Mouse (Mus musculus): Measurements from ENCODE around the gene Rabep1.

The Rabep1 gene

DNA sequence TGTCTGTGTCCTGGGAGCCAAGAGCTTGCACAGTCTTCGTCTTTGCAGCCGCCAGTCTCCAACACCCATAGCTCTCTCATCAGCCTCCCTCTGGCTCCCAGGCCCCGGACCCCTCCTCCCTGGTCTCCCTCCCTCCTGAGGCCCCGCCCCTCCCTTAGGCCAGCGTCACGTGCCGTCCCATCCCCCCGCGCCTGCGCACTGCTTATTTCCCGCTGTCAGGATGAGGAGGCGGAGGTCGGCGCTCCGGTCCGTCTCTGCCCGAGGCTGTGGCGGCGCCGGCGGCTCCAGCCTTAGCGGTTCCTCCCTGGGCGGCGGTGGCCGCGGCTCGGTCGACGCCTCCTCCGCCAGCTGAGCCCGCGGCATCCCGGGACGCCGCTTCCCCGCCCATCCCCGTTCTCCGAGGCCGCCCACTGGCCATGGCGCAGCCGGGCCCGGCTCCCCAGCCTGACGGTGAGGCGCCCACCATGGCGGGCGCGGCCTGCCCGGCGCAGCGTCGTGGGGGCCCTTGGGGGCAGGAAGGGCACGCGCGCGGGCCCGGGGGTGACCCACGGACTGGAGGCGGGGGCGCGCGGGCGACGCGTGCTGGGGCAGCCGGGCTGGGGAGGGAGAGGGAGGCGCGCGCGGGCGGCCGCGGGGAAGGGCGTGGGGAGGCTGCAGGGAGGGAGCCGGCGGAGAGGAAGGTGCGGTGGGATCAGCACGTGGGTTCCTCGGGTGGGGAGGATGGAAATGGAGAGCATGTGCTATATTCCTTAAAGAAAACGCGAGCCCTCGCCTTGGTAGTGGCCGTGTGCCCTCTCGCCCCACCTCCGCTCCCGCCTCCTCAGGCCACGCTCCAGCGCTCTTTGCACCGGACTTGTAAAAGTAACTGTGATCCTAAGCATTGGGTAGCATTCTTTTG, at the start of gene Rabep1:
TSS of gene Rabep1 (plus strand) at position 220 of the 898 bp plus-strand sequence.
- peak; percentile 94 for DNase-seq (ENCODE audit: low spot score)

DNA sequence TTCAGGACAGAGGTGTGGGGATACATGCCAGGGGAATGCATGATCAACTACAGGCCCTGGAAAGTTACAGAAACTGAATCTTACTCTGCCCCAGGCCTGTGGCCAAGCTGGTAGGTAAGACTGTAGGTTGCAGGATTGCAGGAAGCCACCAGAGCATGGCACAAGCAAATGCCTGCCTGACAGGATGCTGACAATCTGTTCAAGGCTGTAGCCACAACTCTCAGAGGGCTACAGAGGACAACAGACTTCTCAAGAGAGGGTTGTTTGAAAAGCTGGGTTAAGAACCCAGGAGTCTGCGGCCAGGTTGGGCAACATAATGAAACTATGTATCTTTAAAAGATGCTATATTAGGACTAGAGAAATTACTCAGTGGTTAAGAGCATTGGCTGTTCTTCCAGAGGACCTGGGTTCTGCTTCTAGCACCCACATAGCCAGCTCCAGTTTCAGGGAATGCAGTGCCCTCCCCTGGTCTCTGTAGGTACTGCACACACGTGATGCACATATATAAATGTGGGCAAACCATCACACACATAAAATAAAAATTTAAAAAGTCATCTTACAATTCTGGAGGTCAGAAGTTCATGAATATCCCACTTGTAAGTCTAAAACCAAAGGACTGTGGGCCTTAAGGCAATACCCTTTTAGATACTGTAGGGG, 42.2 kb upstream of the Rabep1 start:
- no peak for DNase-seq (ENCODE audit: low spot score)

DNA sequence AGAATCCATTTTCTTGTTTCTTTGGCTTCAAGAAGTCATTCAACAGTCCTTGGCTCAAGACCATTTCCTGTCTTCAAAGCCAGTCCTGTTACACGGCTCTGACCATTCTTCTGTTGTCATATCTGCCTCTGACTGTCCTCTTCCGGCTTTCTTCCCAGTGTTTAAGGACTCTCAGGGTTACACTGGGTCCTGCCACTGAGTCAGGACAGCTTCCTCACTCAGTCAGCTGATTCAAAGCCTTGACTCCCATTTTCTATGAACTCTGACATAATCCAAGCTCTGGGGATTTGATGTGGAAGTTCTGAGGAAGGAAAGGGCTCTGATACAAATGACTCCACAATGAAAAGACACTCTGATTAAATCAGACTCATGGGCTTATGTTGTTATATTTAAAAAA, 41.7 kb upstream of the Rabep1 start:
- DNase-seq (ENCODE audit: low spot score): no peak

DNA sequence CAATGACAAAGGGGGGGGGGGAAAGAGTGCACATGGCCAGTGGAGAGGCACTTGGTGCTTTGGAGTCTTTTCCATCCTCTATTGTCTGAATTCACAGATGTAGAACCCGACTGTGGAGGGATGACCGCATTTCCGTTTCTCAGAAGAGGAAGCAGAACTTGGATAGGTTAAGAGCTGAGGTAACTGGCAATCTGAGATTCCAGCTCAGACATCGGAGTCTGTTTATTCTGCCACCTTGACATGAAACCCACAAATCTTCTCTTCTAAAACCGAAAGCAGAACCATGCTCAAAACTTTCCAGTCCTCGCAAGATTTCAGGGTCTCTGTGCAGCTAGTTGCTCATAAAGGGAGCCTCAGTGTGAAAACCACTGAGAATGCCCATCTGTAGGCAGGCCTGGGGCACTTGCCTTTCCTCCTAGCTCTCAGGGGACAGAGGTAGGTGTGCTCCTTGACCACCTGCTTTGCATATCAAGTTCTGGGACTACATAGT, 40.8 kb upstream of the Rabep1 start:
- peak; percentile 37 for DNase-seq (ENCODE audit: low spot score)

DNA sequence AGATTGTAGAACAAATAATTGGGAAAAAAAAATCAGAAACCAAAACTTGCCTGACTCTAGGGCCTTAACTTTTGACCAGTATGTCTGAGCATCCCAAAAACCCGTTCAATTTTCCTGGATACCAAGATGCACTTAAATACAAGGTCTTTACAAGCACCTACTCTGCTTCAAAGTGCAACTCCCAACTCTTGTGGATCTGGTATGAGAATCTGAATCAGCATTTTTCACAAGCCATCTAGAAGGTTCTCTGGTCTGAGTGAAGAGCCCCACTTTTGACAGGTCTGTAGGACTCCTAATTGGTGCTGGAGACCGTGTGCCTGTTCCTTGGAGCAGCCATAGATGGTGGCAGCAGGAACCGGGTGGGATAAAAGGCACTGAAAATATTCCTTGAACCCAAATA, 40.2 kb upstream of the Rabep1 start:
- no peak for DNase-seq (ENCODE audit: low spot score)

DNA sequence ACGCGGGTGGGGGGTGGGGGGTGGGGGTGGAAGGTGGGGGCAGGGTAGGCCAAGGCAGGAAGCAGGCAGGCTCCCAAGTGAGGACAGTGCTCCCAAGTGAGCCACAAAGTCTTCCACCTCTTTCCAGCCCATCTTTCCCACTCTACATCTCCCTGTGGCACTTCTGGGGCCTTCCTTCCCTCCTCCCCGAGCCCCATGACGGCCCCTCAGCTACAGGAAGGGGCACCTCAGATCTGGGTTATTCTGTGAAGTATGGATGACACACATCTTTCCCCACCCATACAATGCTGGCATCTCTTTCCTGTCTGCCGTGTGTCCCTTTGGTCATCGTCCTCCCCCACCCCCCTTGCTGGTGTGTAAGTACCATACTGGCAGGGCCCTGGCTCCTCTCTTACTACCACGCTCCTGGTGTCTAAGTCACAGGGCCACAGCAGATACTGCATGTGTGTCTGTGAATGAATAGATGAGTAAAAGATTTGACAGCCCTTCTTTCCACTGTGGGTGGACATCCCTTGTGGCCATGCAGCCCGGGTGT, 38.9 kb upstream of the Rabep1 start:
- DNase-seq (ENCODE audit: low spot score): no peak

DNA sequence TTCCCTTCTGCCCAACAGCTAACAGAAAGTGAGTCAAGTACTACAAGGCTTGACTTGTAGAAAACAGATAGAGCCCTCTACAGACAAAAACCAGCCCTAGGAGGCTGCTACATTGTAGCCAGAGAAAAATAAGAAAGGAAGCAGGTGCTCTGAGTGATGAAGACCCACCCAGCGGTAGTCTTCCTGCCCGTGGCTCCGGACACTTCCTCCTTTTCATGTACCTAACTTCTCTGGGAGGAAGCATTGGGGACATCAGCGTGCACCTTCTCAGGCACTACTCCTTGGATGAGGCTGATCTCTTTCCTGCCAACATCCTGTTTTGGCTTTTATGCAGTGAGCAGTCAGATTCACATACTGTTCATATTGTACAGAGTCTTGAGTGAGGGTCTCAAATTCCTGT, 37.9 kb upstream of the Rabep1 start:
- no peak for DNase-seq (ENCODE audit: low spot score)

DNA sequence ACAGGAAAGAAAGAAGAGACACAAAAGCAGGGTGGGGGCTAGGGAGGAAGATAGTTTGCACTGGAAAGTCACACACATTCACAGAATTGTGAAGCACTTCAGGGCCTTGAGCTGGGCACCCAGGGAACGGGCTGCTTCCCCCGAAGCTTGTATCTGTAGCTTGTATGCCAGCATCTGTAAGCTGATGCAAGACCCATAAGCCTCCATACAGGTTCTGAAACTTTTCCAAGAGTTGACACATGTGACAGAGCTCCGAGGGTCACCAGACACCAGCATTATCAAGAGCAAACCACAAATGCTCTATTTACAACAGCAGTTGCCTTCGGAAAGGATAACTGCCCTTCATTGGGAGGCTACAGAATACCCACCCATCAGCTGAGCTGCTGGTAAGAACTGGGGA, 36.9 kb upstream of the Rabep1 start:
- no peak for DNase-seq (ENCODE audit: low spot score)

DNA sequence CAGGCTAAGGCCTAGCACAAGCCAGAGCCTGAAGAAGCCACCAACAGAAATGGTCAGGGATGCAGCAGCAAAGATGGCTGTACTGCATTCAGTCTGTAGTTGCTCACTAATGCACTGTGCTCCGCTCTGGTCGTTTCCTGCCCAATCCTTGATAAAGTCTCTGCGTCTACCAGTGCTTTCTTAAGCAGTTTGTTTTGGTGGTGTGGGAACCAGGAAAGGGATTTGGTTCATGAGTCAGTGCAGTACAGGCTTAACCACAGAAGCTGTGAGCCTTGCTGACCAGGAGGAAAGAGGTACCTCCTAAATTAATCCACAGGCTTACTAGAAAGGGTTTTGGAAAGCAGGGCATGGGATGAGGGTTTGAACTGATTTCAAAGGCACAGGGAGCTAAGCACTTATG, 36.5 kb upstream of the Rabep1 start:
- DNase-seq (ENCODE audit: low spot score): no peak

DNA sequence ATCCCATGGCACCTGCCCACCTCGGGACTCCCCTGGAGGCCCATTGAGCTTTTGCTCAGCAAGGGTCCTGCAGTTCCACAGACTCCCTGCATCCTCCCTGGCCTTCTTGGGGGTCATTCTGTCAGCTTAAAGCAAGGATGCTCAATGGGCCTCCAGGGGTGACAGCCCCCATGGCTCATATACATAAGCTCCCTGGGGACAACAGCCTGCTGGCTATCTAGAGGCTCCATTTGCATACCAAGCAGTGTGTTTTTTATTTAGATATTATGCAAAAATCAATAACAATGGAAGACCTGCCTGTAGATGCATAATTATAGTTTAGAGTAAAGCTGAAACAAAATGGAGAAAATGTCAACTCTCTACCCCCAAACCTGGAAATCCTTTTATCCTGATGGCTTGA, 35.6 kb upstream of the Rabep1 start:
- no peak for DNase-seq (ENCODE audit: low spot score)

DNA sequence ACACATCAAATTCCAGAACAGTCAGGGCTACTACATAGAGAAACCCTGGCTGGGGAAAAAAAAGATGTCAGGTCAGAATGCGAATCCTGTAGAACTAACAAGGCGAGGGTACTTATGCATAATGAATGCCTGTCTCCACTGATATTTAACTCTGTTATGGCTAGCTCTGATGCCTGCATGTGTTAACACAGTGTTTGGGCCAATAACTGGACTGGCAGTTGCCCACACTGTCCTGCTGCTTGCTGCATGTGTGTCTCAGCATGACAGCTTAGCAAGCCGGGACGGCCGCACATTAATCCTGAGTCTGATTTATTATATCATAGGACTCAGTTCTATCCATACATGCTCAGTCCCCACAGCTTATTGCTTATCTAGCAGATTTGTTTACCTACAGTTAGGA, 33.5 kb upstream of the Rabep1 start:
- no peak for DNase-seq (ENCODE audit: low spot score)

DNA sequence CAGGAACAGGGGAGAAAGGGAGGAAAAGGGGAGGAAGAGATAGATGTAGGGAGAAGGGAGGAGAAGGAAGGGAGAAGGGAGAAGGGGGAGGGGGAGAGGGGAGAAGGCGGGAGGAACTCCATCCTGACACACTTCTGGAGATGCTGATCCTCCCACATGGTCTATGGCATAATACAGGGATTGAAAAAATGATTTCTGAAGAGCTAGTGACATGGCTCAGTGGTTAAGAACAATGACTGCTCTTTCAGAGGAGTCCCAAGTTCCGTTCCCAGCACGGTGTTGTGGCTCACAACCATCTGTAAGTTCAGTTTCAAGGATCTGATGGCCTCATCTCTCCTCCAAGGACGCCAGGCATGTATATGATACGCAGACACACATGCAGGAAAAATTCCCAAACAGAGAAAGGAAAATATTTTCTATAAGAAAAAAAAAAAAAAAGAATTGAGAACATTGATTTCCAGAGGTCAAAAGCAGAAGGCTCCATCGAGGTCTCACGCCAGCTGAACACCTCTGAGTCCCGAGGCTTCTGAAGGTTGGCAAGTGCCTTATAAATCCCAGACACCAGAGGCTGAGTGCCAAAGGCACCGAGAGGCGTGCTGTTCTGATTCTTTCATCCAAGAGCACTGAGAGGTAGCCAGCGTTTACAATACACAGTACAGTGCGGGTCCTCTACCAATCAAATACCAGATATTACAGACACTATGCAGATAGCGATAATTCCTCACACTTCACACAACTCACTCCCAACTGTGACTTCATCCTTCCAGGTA, 32.9 kb upstream of the Rabep1 start:
- DNase-seq (ENCODE audit: low spot score): no peak

DNA sequence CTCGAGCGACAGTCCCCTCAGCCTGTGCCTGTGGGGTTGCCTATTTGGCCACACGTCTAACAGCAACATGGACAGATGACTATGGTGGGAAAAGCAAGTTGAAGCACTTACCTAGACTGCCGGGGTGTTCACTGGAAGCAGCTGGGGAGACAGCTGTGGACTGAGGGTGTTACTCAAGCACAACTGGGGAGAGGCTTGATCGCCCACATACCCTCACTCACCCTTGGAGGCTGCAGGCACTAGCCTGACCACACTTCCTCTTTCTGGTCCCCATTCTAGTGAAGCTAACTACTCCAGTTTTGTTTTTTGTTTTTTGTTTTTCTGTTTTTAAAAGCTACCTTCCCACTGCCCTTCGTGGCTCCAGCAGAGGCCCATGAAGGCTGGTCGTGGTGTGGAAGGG, 32.2 kb upstream of the Rabep1 start, which contains the start of gene Scimp:
TSS of gene Scimp (minus strand) at position 222 of the 400 bp plus-strand sequence.
- no peak for DNase-seq (ENCODE audit: low spot score)

DNA sequence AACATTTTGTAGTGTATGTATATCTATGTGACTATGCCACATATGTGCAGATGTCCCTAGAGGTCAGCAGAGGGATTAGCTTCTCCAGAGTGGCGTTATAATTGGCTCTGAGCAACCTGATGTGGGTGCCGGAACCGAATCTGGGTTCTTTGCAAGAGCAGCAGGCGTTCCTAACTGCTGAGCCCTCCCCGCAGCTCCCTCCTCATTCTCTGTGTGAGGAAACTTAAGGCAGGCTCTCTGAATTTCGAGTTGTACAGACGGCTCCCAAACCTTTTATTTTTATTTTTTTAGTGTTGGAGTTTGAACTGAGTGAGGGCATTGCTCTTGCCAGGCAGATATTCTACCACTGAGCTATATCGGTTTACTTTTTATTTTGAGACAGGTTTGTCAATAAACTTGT, 29.5 kb upstream of the Rabep1 start:
- no peak for DNase-seq (ENCODE audit: low spot score)

DNA sequence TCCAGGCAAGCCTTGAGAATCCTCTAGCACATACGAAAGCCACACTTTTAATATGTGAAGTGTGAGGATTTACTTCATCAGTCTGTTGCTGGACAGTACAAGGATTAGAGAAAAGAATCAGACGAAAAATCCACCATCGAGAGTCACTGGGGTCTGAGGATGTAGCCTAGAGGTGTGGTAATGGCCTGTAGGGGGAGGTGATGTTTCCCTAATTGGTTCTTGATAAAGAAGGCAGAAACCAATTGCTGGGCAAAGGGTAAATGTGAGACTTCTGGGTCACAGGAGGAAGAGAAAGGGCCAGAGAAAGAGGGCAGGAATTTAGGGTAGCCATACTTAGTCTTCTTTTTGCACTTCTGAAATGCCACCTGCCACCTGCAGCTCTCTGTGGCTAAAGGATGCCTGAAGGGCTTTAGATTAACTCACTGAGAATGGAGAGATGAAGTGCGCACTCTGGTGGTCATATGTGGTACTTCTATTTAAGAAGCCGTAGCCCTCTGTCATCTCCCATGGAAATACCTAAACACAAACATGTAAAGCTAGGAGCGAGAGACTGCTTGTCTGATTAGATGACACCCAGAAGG, 29.0 kb upstream of the Rabep1 start:
- DNase-seq (ENCODE audit: low spot score): peak; percentile 64

DNA sequence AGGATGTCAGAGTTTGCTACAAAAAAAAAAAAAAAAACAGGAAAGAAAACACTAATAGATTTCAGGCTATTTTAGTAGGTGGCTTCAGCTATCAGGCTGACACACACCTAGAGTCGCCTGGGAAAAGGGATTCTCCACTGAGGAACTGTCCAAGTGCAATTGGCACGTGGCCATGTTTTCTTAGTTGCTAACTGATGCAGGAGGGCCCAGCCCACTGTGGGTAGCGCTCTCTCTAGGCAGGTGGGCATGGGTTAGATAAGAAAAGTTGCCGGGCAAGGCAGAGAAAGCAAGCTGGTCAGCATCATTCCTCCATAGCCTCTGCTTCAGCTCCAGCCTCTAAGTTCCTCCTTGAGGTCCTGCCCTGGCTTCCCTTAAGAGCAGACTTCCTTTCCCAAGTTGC, 27.8 kb upstream of the Rabep1 start:
- no peak for DNase-seq (ENCODE audit: low spot score)

DNA sequence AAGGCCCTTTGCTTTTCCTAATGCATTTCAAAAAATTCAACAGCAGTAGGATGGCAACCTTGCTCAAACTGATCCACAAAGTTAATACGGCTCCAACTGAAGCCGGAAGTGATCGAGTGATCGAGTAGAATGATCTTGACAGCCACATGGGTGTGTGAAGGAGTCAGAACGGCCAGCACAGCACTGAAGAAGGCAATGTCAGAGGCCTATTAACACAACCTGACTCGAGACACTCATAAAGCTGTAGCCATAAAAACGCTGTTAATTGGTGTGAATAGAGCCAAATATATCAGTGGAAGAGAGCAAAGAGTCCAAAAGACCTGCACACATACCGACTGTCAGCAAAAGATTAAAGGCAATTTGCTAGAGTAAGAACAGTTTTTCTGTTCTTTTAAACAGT, 24.5 kb upstream of the Rabep1 start:
- DNase-seq (ENCODE audit: low spot score): no peak

DNA sequence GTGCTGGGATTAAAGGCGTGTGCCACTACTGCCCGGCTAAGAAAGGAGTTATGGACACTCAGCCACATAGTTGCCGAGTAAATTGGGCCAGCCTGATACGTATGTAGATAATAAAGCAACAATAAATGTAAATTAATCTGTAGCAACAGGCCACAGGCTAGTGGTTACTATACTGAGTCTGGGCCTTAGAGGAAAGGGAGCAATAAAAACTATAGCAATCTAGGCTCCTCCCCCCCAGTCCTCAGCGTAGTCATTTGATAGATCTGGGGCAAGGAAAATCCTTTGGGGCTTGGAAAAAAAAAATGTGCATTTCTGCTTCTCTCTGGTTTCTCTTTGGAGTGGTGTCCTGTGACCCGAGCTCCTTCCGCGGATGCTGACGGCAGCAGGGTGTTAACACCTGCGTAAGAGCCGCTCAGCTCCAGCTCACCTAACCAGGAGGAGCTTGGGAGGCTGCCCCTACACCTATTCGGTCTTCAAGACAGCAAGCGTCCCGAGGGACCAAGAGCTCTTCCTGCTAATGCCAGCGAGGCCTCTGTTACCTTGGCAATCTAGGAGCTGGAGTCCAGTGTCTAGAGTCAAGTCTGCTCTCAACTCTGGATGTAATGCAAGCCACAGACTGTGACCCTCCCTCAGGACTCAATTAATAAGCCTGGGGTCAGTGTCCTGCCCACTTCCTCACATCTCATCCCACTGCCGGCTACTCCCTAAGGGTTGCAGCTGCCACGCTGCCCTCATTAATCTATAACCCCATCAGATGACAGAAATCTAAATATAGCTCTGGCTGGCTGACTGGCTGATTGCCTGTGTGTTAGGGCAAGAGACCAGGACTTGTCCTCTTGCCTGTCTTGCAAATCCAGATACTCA, 22.6 kb upstream of the Rabep1 start:
- peak; percentile 37 for DNase-seq (ENCODE audit: low spot score)

DNA sequence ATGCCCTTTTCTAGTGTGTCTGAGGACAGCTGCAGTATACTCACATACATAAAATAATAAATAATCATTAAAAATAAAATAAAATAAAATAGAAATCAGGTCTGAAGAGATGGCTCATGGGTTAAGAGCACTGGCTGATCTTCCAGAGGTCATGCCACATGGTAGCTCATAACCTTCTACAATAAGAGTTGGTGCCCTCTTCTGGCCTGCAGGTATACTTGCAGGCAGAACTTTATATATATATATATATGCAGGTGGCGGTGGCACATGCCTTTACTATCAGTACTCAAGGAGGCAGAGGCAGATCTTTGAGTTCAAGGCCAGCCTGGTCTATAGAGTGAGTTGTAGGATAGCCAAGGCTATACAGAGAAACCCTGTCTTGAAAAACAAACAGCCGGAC, 18.4 kb upstream of the Rabep1 start:
- DNase-seq (ENCODE audit: low spot score): no peak

DNA sequence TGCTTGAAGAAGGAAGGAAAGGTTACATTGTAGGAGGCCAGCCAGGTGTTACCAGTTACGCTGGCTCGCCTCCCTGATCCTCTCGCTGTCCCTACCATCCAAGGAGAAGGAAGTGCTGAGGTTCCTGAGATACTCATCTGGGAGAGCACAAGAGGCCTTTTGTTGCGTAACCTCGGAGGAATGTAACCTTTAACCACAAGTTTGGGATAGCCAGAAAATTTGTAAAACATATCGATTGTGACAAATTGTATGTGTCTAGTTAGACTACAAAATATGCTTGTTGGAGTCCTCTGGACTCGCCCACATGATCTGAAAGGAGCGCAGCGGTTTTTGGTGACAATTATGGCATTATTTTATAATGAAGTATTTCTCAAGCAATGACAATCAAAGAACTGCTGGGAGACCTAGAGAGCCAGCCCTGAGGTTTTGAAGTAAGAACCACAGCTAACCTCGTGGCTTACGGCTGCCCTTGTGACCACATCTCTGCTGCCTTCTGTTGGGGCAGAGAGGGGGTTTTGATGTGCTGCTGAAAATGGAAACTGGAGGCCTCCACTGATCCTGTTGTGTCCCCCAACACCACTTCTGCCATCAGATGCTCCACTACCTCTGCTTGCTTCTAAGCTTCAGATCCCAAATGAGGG, 15.5 kb upstream of the Rabep1 start:
- DNase-seq (ENCODE audit: low spot score): no peak
